Comparison of ENCODE assay signal across 7 mouse cellular contexts in genomic region chr11:54439691-54440029, GRCm38 (mm10). TPM values are rescaled to one million over a fixed set of nuclear protein-coding genes. Genes with fewer than 3 reads are reported as not detected.
A peak's percentile ranks its signal among the peaks of the same experiment; 100 is the strongest.
DNase-seq lines count a peak whose midpoint lies in the region; ATAC-seq and TF ChIP-seq lines count a peak whose summit lies in the region.

No protein-coding gene starts in this region.

- TF ChIP-seq POLR2A in embryonic fibroblast, embryonic 13.5 days (IDR thresholded peaks at IDR 0.05; ENCODE audit: low read depth, low read length), result no peak

- H3K27ac ChIP-seq in lung, embryonic 14.5 days (ENCODE audit: low read depth), result no peak overlapping the region
- no peak overlapping the region for H3K27ac ChIP-seq in embryonic fibroblast, embryonic 13.5 days (ENCODE audit: insufficient read depth, low read length)
- H3K27ac ChIP-seq in intestine, embryonic 16.5 days (ENCODE audit: low read length), result no peak overlapping the region
- H3K27ac ChIP-seq in neural tube, embryonic 13.5 days (replicated peaks), result no peak overlapping the region

- H3K4me2 ChIP-seq in lung, embryonic 14.5 days, result peak overlapping the region; percentile 84
- H3K4me2 ChIP-seq in intestine, embryonic 16.5 days (ENCODE audit: low read depth, low read length), result peak overlapping the region; percentile 59
- peak overlapping the region; percentile 70 for H3K4me2 ChIP-seq in neural tube, embryonic 13.5 days

- TF ChIP-seq CTCF in lung, embryonic 14.5 days (IDR thresholded peaks at IDR 0.05; ENCODE audit: low read depth), result no peak
- TF ChIP-seq CTCF in embryonic fibroblast, embryonic 13.5 days (IDR thresholded peaks at IDR 0.05; ENCODE audit: borderline replicate concordance, insufficient read depth, low read length), result no peak

- peak overlapping the region; percentile 92 for H3K4me3 ChIP-seq in lung, embryonic 14.5 days (ENCODE audit: low read depth, low read length)
- H3K4me3 ChIP-seq in embryonic fibroblast, embryonic 13.5 days (ENCODE audit: insufficient read depth, low read length), result peak overlapping the region; percentile 99
- H3K4me3 ChIP-seq in intestine, embryonic 16.5 days (ENCODE audit: low read length), result peak overlapping the region; percentile 70
- H3K4me3 ChIP-seq in neural tube, embryonic 13.5 days, result peak overlapping the region; percentile 91

- H3K27me3 ChIP-seq in lung, embryonic 14.5 days (ENCODE audit: insufficient read depth, low read length), result no peaks in the 10 kb centered on the region
- H3K27me3 ChIP-seq in intestine, embryonic 16.5 days (replicated peaks; ENCODE audit: control insufficient read depth, insufficient read depth, low read length), result no peaks in the 10 kb centered on the region
- no peaks in the 10 kb centered on the region for H3K27me3 ChIP-seq in neural tube, embryonic 13.5 days

- peak overlapping the region; percentile 94 for H3K9ac ChIP-seq in lung, embryonic 14.5 days
- no peak overlapping the region for H3K9ac ChIP-seq in intestine, embryonic 16.5 days (ENCODE audit: low read depth, low read length)
- H3K9ac ChIP-seq in neural tube, embryonic 13.5 days, result no peak overlapping the region

- H3K9me3 ChIP-seq in lung, embryonic 14.5 days (ENCODE audit: low read depth, low read length), result no peaks in the 10 kb centered on the region
- no peaks in the 10 kb centered on the region for H3K9me3 ChIP-seq in intestine, embryonic 16.5 days (ENCODE audit: control insufficient read depth, low read length)
- H3K9me3 ChIP-seq in neural tube, embryonic 13.5 days, result no peaks in the 10 kb centered on the region

- no peak for DNase-seq in lung, embryonic 14.5 days
- DNase-seq in lung, adult 18-20 months, result no peak
- DNase-seq in MN1 (ENCODE audit: low spot score), result no peak
- DNase-seq in adrenal gland, adult 8-10 months, result no peak

- WGBS in lung, embryonic 14.5 days, result 52% methylated on average over 3 of the region's 3 CpGs
- 54% methylated on average over 3 of the region's 3 CpGs for WGBS in intestine, embryonic 16.5 days
- 64% methylated on average over 3 of the region's 3 CpGs for WGBS in neural tube, embryonic 13.5 days

- peaks cover 8% of the 10 kb centered on the region; the same call in 1 of the 2 replicates for H3K4me1 ChIP-seq in lung, embryonic 14.5 days (ENCODE audit: insufficient read depth)
- H3K4me1 ChIP-seq in embryonic fibroblast, embryonic 13.5 days (ENCODE audit: control insufficient read depth, insufficient read depth, low read length), result peaks cover 5% of the 10 kb centered on the region
- peaks cover 6% of the 10 kb centered on the region; the same call in 1 of the 2 replicates for H3K4me1 ChIP-seq in intestine, embryonic 16.5 days (ENCODE audit: control insufficient read depth, insufficient read depth, low read length)
- peaks cover 33% of the 10 kb centered on the region for H3K4me1 ChIP-seq in neural tube, embryonic 13.5 days (replicated peaks)

- H3K36me3 ChIP-seq in lung, embryonic 14.5 days (ENCODE audit: insufficient read depth), result no peaks in the 10 kb centered on the region
- no peaks in the 10 kb centered on the region for H3K36me3 ChIP-seq in intestine, embryonic 16.5 days (ENCODE audit: control insufficient read depth, insufficient read depth, low read length)
- no peaks in the 10 kb centered on the region for H3K36me3 ChIP-seq in neural tube, embryonic 13.5 days

- no peak for ATAC-seq in lung, embryonic 14.5 days (ENCODE audit: insufficient read depth)
- no peak for ATAC-seq in intestine, embryonic 16.5 days
- no peak for ATAC-seq in neural tube, embryonic 13.5 days (ENCODE audit: low read depth)

RNA-seq across cellular contexts. Expression of gene Fnip1, which starts 1.7 kb away (rescaled TPM):
- polyA plus RNA-seq in lung, embryonic 14.5 days (2014; fragmentation: Nextera tagmentation; extraction: Ambion mirVana), result 11.1 and 12.4 TPM in 2 replicates
- polyA plus RNA-seq in embryonic fibroblast, embryonic 13.5 days (2011; ENCODE audit: insufficient read length, low read depth, missing spikeins), result 30.0 and 38.5 TPM in 2 replicates
- 7.6 and 8.8 TPM in 2 replicates for polyA plus RNA-seq in intestine, embryonic 16.5 days (2015; fragmentation: Nextera tagmentation; extraction: Ambion mirVana)
- 9.6 and 10.4 TPM in 2 replicates for polyA plus RNA-seq in neural tube, embryonic 13.5 days (2015; fragmentation: Nextera tagmentation; extraction: Ambion mirVana)
- total RNA-seq in adrenal gland, adult 8-10 months (2022), result 10 to 100 TPM; 26.4 to 34.7 (median 30.6) TPM
